Mouse (Mus musculus): ENCODE results near the gene Ctla4.

Gene Ctla4

DNA sequence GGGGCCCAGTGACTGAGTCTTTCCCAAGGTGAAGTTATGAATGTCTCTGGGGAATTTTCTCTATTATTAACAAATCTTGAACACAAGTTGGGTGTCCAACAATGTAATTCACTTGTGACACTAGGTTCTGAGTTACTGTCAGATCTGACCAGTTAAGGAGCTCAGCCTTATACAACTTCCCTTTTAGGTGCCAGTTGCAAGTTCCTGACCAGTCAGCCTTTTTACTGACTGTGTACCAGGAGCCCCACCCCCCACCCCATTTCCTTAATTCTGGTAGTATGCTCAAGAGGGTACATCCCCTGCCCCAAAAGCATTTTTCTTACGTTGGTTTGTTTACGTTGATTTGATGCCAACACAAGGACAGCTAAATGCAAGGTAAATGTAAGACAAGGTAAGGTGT is 21.6 kb upstream of the Ctla4 start:
- no peak for DNase-seq (ENCODE audit: extremely low read depth, low read depth)

DNA sequence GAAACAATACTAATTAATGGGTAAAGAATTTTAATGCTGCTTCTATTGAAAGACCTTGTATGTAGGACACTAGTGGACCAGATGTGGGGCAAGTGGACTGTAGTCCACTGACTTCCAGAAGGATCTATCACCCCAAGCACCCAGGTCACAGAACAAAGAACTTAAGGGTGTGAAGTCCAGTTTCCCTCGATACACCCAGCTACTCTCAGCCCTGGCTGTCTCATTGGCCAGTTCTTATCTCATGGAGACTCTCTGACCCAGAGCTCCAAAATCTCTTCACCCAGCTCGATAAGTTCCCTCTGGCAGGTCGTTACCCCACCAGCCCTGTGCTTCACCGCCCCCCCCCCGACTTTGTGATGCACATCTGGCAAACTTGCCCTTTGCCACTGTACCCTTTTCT is 20.8 kb upstream of the Ctla4 start:
- DNase-seq (ENCODE audit: extremely low read depth, low read depth), result no peak

DNA sequence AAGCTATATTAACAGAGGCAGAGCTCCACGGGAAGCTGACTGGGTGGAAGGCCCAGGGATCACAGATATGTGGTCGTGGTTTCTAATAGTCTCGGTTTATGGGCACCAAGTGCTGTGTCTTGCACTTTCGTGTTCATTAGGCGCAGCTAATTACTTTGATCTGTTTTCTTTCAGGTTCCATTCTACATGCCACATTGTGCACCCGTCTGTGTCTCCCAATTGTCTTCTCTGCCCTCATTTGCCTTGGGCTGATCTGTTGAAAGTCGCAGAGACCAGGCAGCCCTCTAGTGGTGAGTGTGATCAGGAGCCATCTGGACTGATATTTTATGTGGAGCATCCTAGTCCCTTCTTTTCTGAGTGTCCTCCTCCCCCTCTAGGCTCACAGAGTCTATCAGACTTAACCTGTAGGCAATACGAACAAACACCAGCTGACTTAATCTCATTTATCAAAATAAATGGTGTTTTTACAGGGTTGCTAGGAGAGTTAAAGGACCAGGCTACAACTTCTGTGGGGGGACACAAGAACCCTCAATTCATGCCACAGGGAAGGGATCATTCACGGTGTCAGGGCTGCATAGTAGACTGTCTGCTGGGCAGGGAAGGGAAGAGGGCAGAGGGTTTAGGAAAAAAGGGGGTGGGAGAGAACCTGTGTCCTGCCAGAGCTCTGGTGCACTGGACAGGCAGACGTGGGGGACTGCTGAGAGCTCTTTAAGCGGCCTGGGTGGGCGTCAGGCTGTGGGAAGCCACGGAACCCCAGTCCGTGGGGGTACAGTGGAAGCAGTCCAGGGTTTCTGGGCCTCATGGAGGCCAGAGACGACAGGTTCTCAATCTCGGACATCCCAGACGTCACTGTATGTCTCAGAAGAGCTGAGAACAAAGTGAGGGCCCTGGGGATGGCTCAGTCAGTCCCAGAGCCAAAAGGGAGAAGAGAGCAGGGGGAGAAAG is 18.2 kb upstream of the Ctla4 start:
- DNase-seq (ENCODE audit: extremely low read depth, low read depth), result no peak

DNA sequence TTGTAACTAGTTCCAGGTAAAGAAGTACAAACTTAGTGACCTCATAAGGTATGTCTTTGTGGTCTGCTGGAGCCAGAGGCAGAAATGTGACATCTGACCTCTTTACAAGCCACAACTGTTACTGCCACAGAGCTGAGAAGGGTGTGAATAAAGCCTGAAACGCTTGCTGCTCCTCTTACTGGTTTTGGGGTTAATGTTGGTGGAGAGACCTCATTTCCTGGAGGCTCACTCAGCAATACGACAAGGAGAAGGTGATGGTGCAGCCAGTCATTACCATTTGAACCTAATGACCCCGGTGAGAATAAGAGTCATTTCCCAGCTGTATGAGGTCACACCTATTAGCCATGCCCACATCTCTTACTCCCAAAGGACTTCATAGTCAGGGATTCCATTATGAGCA is 11.5 kb upstream of the Ctla4 start:
- no peak for DNase-seq (ENCODE audit: extremely low read depth, low read depth)

- no peak for DNase-seq (ENCODE audit: extremely low read depth, low read depth)
These were observed 6.5 kb upstream of the Ctla4 start for GRCm38 (mm10) chr1:60880116-60880867.

DNA sequence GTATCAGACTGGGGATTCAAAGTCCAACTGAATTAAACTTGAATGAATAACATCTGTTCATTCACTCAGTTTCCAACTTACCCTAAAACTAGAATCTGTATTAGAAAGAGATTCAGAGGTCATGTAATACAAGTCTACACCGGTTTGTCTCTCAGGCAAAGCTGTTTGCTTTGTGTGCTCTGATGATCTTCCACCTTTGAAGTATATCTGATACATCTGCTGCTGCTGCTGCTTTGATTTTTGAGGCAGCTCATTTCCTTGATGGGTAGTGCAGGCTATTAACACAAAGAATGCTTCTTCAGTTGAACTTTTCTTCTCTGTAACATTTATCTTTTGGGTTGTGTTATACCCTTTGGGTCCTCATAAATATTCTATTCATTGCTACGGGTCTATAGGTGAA is 4.0 kb upstream of the Ctla4 start:
- DNase-seq (ENCODE audit: extremely low read depth, low read depth), result no peak

- DNase-seq (ENCODE audit: extremely low read depth, low read depth), result no peak
These were observed 3.5 kb upstream of the Ctla4 start for GRCm38 (mm10) chr1:60883279-60883678.

- DNase-seq (ENCODE audit: extremely low read depth, low read depth), result no peak
These were observed 2.2 kb upstream of the Ctla4 start for GRCm38 (mm10) chr1:60884611-60885010.

GRCm38 (mm10) chr1:60898127-60898932 is 11.5 kb downstream of the Ctla4 start:
- no peak for DNase-seq (ENCODE audit: extremely low read depth, low read depth)

DNA sequence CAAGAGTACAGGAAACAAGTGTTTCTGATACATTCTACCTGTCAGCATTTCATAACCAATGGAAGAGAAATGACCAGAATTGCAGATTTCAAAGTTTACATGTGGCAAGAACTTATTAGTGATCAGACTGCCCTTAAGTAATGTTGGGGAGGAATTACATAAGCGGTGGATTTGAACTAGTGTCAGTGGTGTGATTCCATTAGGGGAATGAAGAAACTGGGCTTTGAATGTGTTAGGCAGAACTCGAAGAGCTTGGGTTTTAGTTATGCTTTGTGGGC is 12.1 kb downstream of the Ctla4 start:
- DNase-seq (ENCODE audit: extremely low read depth, low read depth), result no peak

DNA sequence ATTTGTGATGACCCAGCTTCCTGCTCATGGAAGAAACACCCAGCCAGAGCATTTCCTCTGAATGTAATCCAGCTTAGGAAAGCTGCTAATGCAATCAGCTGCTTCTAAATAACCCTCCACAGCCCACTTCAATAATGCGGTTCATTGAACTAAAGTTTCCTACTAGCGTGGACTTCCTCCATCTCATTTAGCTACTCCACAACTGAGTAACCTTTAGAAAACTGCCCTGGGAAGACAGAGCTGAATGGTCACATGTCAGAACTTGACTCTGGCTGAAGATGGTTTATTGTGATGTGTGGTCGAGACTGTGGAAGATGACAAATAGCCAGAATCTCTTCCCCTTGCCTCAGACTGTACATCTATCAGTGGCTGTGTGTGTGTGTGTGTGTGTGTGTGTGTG is 12.4 kb downstream of the Ctla4 start:
- DNase-seq (ENCODE audit: extremely low read depth, low read depth), result no peak

DNA sequence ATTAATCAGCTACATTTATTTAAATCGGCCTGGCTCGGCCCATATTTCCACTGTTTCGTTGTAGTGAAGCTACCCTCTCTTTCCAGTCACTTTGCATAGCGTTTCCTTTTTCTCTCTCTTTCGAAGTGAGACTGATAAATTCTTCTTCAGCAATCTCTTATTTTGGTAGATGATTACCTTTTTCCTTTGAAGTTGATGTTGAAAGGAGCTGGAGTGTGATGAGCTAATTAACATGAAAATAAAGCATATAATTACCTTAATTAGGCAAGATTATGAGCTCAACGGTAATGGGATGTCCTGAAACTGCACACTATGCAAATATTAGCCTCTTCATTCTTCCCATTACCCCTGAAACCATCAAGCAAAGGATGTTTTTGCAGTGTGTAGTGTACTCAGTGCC is 15.7 kb downstream of the Ctla4 start:
- DNase-seq (ENCODE audit: extremely low read depth, low read depth), result no peak

DNA sequence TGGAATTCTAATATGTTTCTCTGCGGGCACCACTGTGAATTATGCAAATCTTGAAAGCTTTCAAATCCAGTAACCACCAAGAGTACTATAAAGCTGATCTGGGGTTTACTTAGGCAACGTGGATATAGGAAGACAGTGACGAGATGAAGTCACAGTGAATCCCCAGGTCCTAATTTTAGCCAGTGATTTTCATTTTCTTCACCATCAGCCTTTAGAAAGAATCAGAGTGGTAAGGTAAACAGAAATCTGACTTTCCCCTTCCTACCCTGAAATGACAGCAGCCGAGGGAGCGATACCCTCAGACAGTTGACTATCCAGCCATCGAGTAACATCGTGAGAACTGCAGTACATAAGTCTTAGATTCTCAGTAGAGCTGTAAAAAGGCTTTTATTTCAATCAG is 16.3 kb downstream of the Ctla4 start:
- no peak for DNase-seq (ENCODE audit: extremely low read depth, low read depth)

- no peak for DNase-seq (ENCODE audit: extremely low read depth, low read depth)
These were observed 17.7 kb downstream of the Ctla4 start for GRCm38 (mm10) chr1:60904456-60904978.

DNA sequence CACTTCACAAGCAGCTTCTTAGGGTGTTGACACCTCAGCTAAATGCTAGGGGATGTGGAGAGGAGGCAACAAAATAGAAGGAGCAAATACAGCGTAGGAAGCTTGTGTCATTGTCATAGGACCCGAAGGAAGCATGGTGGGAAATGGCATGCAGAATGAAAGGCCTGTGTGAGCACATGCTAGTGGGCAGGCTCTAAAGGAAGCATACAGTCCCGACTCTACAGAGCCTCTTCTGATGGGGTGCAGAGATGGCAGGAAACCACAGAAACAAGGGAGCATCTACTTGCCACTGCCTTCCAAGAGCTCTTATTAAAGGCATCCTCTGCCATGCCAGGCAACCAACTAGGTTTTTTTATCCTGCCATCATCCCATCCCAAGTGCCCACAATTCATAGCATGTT is 20.7 kb downstream of the Ctla4 start:
- no peak for DNase-seq (ENCODE audit: extremely low read depth, low read depth)

DNA sequence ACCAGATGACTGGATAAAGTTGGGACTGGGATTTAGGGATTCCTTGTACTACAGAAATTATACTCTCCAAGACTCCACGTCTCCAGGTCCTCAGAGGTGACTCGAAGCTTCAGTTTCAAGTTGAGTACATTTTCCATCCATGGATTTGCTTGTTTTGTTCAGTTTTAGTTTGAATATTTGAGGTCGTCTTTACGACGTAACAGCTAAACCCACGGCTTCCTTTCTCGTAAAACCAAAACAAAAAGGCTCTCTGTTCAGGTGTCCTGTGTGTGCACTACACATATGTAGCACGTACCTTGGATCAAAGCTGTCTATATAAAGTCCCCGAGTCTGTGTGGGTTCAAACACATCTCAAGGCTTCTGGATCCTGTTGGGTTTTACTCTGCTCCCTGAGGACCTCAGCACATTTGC is 22.0 kb downstream of the Ctla4 start:
- DNase-seq (ENCODE audit: extremely low read depth, low read depth), result no peak

DNA sequence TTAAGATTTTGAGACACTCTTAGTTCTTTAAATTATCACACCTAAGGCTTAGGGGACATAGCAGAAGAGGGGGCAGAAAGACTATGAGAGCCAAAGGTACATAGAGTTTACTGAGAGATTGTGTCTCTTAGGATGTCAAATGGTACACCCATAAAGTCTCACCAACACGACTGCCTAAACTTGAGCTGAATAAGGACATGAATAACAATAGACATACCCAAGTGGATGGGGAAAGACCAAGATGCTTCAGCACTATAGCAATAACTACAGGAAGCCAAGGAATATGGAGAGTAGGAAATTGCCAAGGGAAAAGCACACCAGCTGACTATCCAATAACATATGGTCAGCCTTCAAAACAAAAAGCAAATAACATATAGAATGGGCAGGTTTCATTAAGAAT is 22.9 kb downstream of the Ctla4 start:
- DNase-seq (ENCODE audit: extremely low read depth, low read depth), result no peak

- no peak for DNase-seq (ENCODE audit: extremely low read depth, low read depth)
These were observed 24.0 kb downstream of the Ctla4 start for GRCm38 (mm10) chr1:60910796-60911195.

GRCm38 (mm10) chr1:60911631-60912030 is 24.8 kb downstream of the Ctla4 start:
- no peak for DNase-seq (ENCODE audit: extremely low read depth, low read depth)

GRCm38 (mm10) chr1:60913305-60913704 is 26.5 kb downstream of the Ctla4 start:
- no peak for DNase-seq (ENCODE audit: extremely low read depth, low read depth)

- peak; percentile 67 for DNase-seq (ENCODE audit: extremely low read depth, low read depth)
These were observed 29.5 kb downstream of the Ctla4 start for GRCm38 (mm10) chr1:60916281-60916781.
